Mouse (Mus musculus) gastrocnemius, postnatal 36 days (tissue): ENCODE results near the gene Emilin2. TPM values are rescaled to one million over a fixed set of nuclear protein-coding genes. Genes with fewer than 3 reads are reported as not detected.
"Not testable (repeated sequence)": the region's sequence is repeated elsewhere in the genome, so short reads cannot be mapped to it uniquely, and the experiment has no call there.

ENCODE experiments used
- DNase-seq, 2 experiments: peaks; one replicate each; pipeline ENCODE4 v3.0.0; 2022
- intact Hi-C: fragments of 180-260 bp; cut with DNase I; formaldehyde crosslinking; loops from one replicate; pipeline ENCODE4 v1.15.1; 2025
- long read RNA-seq, 2 experiments: library from polyadenylated mRNA; stranded (forward); transcript quantifications; one replicate each; pipeline ENCODE4 v2.0.0; 2021
- total RNA-seq, 2 experiments: library from RNA; stranded (reverse); gene quantifications; 2 replicates each; pipeline ENCODE4 v1.2.3; 2021

Gene Emilin2
- 1 to 10 TPM; 6.6 to 6.7 TPM for total RNA-seq
- long read RNA-seq, experiment 1, partial matches to known transcripts = 2 of 7 reads
- long read RNA-seq, experiment 1, other reads (novel, unspliced or antisense) = 3 of 7 reads
- long read RNA-seq, experiment 2, partial matches to known transcripts = 0 of 8 reads
- long read RNA-seq, experiment 2, other reads (novel, unspliced or antisense) = 6 of 8 reads

DNA sequence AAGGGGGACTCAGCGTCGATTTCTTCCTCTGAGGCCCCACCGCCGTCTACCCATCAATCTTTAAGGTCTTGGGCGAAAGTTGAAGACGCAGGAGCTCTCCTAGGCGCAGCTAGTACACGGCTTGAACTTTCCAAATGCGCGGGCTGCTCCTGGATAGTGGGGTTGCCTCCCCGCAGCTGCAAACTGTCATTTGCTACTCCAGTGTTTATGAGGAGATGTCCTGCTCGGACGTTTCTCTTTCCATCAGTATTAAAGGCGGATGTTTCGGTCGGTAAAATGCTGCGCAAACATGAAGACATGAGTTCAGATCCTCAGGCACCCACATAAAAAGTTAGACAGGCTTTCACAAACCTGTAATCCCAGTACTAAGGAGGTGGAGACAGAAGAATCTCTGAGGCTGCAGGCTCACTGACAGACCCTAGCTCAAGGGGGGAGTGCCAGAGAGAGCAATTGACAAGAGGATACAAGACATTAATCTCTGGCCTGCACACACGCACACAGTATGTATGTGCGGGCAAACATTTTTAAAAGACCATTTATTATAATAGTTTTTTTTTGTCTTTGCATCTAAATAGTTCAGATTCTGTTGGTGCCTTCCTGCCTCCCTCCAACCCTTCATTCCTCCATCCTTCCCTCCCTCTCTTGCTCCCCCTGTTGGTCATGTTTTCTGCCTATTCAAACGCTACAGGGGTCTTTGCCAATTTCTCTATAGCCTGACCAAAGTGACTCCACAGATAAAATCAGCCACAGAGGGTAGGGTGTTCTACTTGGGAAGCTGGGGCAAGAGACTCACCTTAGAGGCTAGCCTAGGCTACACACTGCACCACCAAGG is at the start of gene Emilin2:
Gene Emilin2, minus strand, starts transcription at position 639 of the 832 bp plus-strand sequence.
- peak in 1 of 2 experiments; percentile 48 for DNase-seq
- intact Hi-C loops = loop anchor here (1.0 kb wide), 1 partner anchor 58 kb away; no protein-coding TSS in a partner anchor

DNA sequence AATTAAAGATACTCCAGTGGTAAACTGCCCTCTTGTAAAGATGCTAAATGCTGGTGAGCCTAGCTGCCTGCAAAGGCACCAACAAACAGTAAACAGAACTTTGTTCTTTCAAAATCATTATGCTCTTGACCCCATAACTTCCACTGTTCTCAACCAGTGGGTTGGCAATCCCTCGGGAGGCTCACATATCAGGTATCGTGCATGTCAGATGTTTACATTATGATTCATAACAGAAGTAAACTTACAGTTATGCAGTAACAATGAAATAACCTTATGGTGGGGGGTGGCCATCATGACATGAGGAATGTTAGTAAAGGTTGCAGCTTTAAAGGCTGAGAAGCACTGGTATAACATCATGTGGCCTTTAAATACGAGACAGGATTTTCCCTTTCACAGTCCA is 43.7 kb upstream of the Emilin2 start:
- intact Hi-C loops = no loop called here
- DNase-seq = no peak

DNA sequence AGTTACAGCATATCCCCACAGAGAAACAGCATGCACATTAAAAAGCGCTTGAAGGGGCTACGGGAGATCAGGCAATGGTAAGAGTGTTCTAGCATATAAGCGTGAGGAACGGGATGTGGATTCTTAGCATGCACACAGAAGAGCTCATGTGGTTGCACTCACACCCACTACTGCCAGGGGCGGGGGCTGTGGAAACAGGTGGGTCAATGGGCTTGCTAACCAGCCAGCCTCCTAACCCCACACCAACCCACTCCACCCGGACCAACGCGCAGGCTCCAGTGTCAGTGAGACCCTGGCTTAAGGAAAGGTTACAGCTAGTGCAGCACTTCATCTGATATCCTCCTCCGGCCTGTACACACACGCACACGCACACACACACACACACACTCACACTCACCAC is 42.4 kb upstream of the Emilin2 start:
- DNase-seq = no peak
- intact Hi-C loops = no loop called here

DNA sequence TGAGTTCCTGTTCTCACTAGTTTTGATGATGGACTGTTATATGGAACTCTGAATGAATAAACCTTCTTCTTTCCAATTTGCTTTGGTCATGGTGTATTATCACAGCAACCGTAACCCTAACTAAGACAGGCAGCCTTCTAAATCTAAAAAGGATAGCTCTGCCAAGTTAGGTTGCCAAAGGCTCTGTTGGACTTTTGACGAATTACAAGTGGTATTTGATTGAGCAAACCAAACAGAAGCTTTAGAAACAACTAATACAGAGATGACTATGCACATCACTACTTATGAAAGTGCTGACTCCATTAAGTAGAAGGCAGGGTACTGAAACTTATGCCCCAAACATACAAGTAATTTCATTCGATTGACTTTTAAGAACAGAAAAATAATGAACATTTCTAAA is 36.4 kb upstream of the Emilin2 start:
- no peak for DNase-seq
- intact Hi-C loops = no loop called here

DNA sequence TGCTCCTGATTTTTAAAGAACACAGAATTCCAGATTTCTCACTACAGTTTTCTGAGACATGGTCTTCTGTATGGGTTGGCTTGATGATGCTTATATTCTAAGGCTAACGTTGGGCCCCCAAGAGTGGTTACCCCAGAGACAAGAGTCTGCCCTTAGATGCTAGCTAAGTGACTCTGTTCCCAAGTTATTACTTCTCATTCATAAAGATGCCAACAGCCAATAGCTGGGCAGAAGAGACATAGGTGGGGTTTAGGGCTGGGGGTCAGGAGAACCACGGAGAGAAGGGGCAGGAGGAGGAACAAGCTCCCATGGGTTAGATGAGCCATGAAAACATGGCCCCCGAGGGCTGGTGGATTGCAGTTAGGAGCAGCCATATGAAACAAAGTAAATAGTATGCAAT is 30.2 kb upstream of the Emilin2 start:
- intact Hi-C loops = no loop called here
- no peak for DNase-seq

DNA sequence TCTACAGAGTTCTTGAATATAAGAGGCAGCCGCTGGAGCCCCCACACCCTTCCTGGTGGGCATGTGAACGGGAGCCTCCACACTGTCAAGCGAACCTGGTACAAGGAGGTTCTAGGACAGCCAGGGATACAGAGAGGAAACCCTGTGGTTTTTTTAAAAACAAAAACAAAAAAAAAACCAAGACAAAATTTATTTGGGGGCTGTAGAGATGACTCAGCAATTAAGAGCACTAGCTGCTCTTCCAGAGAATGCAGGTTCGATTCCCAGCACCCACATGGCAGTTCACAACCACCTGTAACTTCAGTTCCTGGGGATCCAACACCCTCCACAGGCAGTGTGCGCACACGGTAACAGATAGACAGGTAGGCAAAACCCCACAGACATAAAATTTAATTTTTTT is 26.8 kb upstream of the Emilin2 start:
- intact Hi-C loops = no loop called here
- no peak for DNase-seq

DNA sequence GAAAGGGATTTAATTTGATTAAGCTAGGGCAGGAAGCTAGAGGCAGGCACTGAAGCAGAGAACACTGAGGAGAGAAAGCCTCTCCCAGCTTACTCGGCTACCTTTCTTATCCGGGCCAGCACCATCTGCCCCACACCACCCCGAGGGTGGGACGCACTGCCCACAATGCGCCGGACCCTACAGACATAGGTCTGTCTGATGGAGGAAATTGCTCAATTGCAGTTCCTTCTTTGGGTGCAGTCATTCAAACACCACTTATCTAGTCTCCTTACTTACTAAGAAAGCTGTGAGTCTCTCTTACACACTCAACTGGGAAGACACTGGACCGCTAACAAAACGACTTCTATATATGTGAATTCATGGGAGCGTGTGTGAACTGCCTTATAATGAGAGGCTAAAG is 25.8 kb upstream of the Emilin2 start:
- intact Hi-C loops = no loop called here
- no peak for DNase-seq

DNA sequence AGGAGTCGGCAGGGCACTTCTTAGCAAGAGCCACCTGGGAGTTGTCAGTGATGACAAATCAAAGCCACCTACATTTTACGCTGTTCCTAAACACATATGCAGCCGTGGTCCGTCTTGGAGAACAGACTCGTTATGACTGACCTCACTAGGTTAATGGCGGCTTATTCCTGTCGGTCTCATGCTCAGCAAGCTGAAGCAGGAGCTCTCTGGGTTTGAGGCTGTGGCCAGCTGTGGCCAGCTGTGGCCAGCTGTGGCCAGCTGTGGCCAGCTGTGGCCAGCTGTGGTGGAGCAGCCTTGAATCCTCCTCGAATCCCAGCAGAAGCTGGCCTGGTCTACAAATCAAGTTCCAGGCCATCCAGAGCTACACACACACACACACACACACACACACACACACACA is 24.6 kb upstream of the Emilin2 start:
- intact Hi-C loops = no loop called here
- no peak for DNase-seq

DNA sequence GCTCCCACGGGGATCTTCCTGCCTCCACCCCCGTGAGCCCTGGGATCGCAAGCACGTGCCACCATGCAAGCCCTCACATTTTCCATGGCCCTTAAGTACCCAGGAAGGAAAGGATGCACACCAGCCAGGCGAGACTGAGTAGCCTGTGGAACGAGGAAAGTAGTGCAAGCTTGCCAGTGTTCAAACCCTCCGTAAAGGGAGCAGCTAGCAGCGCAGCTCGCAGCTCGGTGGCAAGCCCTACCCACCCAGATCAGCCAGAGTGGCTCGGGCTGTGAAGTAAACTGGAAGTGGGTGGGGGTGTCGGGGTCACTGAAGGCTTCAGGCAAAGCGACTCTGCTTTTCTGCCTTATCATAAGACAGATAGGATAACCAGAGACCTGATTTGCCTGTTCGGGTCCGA is 20.5 kb upstream of the Emilin2 start:
- intact Hi-C loops = no loop called here
- no peak for DNase-seq

DNA sequence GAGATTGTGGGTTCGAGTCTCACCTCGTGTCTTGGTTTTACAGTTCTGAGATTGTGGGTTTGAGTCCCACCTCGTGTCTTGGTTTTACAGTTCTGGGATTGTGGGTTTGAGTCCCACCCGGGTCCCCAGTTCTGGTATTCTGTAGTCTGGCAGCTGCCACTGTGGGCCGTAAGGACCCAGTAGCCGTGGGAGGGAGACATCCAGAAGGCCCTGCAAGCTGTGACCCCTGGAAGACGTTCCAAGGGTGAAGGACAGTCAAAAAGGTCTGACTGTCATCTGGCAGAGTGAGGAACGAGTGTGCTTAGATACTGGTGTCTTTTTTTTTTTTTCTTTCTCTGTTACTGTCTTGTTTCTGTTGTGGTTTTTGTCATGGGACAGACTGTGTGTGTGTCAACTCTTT is 9.0 kb upstream of the Emilin2 start:
- intact Hi-C loops, DNase-seq: not testable (repeated sequence)

DNA sequence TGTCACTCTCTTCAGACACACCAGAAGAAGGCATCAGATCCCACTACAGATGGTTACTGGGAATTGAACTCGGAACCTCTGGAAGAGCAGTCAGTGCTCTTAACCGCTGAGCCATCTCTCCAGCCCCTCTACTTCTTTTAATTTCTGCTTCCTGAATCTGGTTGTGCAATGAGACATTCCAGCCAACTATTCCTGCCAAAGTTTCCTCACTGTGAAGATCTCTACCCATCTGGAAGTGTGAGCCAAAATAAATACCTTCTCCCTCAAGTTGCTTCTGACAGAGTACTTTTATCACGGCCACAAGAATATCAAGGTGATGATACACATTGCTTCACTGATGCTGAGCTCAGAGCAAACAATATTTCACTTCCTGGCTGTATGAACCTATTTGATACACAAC is 7.6 kb upstream of the Emilin2 start:
- DNase-seq = no peak
- intact Hi-C loops = no loop called here

DNA sequence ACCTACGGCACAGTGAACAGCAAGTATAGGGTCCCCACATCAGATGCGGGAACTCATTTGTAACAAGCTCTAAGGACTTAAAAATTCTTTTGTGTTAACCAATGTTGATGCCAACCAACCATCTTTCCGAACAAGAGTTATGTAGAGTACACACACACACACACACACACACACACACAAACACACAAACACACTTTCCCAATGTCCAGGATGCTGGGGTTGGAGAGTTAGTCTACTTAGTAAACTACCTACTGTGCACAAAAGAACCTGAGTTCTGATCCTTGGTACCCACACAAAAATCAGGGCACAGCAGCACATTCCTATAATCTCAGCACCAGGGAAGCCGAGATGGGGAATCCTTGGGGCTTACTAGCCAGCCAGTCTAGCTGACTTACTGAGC is 5.8 kb upstream of the Emilin2 start:
- intact Hi-C loops = no loop called here
- no peak for DNase-seq

DNA sequence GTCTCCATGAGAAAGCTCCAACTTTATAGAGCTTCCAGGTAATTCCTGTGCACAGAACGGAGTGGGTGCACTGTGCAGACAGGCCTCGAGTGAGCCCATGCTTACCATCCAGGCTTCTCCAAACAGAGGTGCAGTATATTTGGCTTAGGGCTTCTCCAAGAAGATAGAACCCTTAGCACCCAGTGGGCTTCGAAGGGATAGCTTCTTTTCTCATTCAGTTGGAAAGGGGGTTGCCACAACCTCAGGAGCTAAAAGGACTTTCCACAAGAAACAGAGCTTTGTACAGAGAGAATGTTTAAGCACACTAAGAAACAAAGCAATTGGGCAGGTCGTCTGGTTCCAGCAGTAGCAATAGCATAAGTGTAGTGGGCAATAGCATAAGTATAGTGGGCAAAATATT is 2.5 kb upstream of the Emilin2 start:
- intact Hi-C loops = no loop called here
- DNase-seq = no peak

DNA sequence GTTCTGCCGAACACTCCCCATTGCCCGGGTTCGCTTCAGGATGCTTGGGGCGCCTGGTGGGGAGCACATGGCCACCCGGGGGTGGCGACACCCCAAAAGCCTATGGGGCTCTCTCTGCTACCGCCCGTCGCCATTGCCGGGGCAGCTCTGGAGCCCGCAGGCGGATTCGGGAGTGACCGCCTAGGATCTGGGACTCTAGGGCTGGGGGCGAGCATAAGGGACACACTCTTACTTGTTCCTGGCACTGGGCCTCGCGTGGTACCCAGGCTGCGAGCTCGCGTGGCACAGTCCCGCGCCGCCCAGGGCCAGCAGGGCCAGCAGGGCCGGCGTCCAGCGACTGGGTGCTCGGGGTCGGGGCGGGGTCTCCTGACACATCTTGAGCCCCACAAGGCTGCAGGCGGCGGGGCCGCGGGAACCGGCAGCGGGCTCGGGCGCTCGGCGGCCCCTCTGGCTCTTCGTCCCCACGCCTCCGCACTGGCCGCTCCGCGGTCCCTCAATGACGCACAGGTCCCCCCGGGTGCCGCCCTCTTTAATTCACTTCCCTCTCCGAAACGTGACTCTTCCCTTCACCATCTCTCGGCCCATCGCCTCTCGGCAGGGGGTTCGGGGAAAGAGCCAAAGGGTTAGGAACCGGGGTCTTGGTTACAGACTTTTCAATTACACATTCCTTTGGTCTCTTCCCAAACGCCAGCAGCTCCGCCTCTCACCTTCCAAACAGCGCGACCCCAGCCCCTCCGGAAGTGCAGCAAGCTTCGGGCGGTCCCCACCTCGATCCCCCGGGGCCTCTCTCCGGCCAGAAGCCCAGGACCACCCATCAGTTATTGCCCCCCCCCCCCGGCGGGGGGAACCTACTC is 1.1 kb downstream of the Emilin2 start:
- intact Hi-C loops = loop anchor here (1.0 kb wide), 1 partner anchor 57 kb away; no protein-coding TSS in a partner anchor
- peak; percentile 56 to 57 for DNase-seq

DNA sequence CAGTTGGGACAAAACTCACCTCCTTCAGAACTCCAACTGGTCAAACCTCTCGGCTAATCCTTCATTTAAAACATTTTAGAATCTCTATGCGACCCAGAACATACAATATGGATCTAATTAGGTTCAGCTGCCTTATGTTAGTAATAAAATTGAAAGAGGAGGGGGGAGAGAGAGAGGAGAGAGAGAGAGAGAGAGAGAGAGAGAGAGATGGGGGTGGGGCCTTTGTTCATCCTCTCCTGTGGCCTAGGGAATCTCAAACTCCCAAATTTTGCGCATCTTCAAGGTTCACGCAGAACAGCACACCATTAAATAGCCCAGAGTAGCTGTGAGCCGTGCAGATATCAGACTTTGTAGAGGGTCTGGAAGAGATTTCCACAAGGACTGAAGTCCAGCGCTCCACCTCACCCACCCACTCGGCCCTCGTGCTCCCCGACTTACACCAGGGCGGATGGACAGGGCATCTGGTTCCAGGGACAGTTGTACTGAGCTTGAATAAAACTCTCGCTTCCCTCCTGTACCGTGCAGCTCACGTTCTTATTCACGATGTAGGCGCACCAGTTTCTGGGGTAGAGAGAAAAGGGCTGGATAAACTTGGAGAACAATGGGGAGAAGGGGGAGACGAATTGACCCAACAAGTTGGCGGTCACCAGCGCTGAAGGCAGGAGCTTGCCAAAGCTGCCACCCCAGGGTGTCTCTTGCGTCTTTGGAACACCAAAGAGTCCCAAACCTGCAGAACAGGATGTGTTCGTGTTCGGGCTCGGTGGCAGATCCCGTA is 1.9 kb downstream of the Emilin2 start:
- intact Hi-C loops = no loop called here
- no peak for DNase-seq

DNA sequence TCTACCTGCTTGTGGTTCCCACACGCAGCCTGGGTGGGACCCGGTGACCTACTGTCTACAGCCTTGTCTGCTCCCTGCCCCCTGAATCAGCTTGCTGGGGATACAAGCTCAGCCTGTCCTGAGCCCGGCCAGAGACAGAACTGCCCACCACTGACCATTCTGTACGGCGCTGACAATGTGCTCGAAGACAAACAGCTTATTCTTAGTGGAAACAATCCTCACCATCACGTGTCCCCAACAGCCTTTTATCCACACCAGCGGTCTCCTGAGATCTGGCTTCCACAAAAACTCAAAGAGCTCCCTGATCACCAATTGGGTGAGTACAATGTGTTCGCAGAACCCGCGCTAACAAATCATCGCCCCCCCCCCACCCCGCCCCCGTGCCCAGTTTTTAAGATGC is 2.6 kb downstream of the Emilin2 start:
- DNase-seq = no peak
- intact Hi-C loops = no loop called here

DNA sequence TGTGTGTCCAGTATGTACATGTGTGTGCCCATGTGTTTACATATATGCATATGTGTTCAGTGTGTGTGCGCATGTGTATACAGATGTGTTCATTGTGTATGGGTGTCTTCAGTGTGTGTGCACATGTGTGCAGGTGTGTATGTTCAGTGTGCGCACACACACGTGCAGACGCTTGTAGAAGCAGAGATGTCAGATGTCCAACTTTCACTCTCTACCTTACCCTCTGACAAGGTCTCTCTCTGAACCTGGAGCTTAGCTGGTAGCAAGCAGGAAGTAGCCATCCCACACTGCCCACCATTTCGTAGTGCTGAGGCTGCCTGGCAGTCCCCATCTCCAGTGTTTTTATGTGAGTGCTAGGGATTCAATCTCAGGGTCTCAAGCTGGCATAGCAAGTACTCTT is 3.5 kb downstream of the Emilin2 start:
- intact Hi-C loops = no loop called here
- no peak for DNase-seq

DNA sequence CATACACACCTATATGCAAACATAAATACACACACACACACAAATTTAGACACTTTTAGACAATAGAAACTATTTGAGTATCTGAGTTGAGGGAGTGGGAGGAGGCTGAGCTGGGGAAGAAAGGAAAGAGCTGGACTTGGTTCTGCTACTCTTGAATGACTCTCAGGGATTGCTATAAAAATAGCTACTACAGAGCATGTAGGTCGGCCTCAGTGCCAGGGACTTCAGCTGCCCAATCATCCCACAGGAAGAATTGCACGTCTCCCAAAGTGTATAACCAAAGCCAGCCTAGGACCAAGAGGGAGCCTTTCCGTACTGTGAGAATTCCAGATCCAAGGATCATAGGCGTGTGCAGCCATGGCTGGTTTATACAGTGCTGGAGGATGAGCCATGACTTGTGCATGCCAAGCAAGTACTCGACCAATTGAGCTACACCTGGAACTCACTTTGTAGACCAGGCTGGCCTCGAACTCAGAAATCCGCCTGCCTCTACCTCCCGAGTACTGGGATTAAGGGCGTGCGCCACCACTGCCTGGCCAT is 4.5 kb downstream of the Emilin2 start:
- intact Hi-C loops = no loop called here
- no peak for DNase-seq

DNA sequence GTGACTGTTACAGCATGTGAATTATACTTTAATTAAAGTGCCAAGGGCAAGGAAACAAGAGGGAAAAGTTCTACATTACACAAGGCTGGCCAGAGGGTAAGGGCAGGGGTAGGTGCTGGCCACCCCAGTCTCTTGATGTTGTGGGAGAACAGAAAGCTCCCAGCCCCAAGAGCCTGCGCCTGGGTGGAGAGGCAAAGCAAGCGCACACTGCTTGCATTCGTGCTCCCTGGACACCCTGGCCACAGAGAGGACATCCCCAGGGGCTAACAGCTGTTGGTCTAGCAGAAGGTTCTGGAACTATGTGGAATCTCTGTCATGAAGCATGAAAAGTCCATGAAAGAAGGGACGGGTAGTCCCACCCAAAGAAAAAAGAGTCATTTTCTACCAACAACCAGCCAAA is 5.1 kb downstream of the Emilin2 start:
- no peak for DNase-seq
- intact Hi-C loops = no loop called here

DNA sequence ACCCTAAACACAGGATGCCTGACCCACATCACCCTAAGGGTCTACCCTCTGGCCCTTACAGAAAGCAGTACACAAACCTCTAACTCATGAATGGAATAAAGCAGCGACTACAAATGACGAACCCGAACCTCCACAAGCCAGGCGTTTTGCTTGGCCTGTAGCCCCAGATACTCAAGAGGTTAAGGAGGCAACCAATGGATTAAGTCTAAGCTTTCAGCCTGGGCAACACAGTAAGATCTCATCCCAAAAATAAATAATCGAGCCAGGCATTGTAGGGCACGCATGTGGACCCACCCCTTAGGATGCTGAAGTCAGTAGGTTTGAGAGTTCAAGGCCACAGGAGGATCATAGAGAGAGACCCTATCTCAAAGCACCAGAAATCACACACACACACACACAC is 5.7 kb downstream of the Emilin2 start:
- no peak for DNase-seq
- intact Hi-C loops = no loop called here
